Mouse (Mus musculus): ENCODE data around the gene Bhlha15.

The Bhlha15 gene

DNA sequence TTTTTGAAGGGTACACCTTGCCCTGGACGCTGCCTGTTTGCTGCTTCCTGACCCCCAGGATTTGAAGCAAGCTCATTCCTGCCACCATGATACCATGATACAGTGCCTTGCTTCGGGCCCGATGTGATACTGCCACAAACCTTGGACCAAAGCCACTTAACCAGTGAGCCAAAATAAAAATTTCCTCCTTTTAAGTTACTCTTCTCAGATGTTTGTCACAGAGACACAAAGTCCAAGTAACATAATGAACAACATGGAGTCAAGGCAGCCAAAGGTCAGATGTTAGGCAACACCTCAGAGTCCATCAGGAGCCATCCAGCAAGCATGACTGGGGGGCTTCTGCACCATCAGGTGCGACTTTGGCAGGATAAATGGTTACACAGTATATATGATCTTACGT is 42.4 kb downstream of the Bhlha15 start:
- no peak for DNase-seq (ENCODE audit: low spot score in 2 of 2)

DNA sequence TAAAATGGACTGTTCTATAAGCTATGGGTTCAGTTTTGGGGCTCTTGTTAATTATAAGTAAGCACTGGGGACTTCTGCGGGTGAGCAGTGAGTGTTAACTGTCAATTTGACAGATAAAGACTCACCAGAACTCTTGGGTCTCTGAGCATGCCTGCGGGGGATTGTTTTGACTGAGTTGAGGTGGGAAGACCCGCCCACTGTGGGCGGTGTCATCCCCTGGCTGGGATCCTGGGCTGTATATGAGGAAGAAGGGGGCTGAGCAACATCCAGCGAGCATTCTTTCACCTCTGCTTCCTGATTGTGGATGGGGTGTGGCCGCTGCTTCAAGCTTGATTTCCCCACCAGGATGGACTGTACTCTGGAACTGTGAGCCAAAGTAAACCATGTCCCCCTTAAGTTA is 44.1 kb downstream of the Bhlha15 start:
- DNase-seq (ENCODE audit: low spot score in 2 of 2): no peak

DNA sequence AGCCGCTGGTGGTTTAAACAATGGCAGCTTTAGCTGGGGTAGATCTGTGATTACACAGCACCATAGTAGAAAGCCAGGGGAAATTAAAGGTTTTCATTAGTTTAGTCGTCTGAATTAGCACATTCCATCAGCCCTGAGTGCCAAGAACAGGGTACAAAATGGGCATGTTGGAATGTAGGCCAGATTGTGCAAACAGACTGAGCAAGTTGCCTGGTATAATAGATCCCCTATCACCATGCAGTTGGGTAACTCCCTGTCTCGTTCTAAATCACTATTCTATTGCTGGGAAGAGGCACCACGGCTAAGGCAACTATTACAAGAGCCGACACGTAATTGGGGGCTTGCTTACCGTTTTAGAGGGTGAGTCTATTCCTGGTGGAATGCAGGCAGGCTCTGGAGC is 44.6 kb downstream of the Bhlha15 start:
- no peak for DNase-seq (ENCODE audit: low spot score in 2 of 2)

DNA sequence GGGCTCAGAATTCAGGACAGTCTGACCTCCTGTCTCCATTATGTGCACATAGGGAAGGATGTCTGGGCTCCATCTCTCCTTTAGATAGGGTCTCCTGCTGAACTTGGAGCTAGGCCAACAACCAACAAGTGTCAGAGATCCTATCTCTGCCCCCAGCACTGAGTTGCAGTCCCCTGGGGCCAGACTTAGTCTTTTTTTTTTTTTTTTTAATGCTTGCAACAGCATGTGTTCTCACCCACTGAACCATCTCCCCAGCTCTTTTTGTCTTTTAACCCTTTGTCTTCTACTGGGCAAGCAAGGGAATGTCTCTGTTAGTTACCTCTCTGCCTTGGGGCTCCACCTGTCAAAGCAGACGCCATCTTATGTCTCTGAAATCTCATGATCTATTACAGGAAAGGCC is 48.9 kb downstream of the Bhlha15 start:
- no peak for DNase-seq (ENCODE audit: low spot score in 2 of 2)
